Mouse (Mus musculus) spleen, adult 2 months (tissue): Measurements from ENCODE around the gene Slc34a2. TPM values are rescaled to one million over a fixed set of nuclear protein-coding genes. Genes with fewer than 3 reads are reported as not detected.

Source experiments
- DNase-seq, 2 experiments: peaks; one replicate each; pipeline versions ENCODE4 v3.0.0 to v3.0.0-alpha.2; 2012 to 2021; ENCODE audit warnings: low spot score in 2 of 2, low read depth in 1 of 2
- H3K27ac ChIP-seq: fragments of 200-500 bp; 2 replicates; pipeline ENCODE4 v1.5.1; 2012; ENCODE audit warnings: low read length, inconsistent platforms; ENCODE audit not compliant: insufficient read depth
- H3K27me3 ChIP-seq: fragments of 200-500 bp; 2 replicates; pipeline ENCODE4 v1.6.1; 2012; ENCODE audit warnings: mild to moderate bottlenecking, moderate library complexity, low read length, inconsistent platforms; ENCODE audit not compliant: control insufficient read depth, insufficient read depth
- H3K36me3 ChIP-seq: fragments of 200-500 bp; 2 replicates; pipeline ENCODE4 v1.6.1; 2012; ENCODE audit warnings: mild to moderate bottlenecking, low read length, inconsistent platforms; ENCODE audit not compliant: control insufficient read depth, insufficient read depth
- H3K4me1 ChIP-seq: fragments of 200-500 bp; 2 replicates; pipeline ENCODE4 v1.6.1; 2011; ENCODE audit warnings: inconsistent platforms; ENCODE audit not compliant: control insufficient read depth, insufficient read depth, insufficient read length
- H3K4me3 ChIP-seq: fragments of 200-500 bp; 2 replicates; pipeline ENCODE4 v1.5.1; 2011; ENCODE audit warnings: mild to moderate bottlenecking, inconsistent platforms; ENCODE audit not compliant: insufficient read depth, insufficient read length; ENCODE audit errors: extremely low read depth
- CTCF ChIP-seq: fragments of 200-500 bp; IDR thresholded peaks from 2 replicates; pipeline ENCODE4 v1.5.1; 2011; ENCODE audit warnings: mild to moderate bottlenecking, inconsistent platforms; ENCODE audit not compliant: insufficient read depth, insufficient read length, insufficient replicate concordance; ENCODE audit errors: extremely low read depth
- POLR2A ChIP-seq: fragments of 200-500 bp; IDR thresholded peaks from 2 replicates; pipeline ENCODE4 v1.6.1; 2011; ENCODE audit warnings: low read depth, low read length, inconsistent platforms
- WGBS: fragments of 180-500 bp; shearing (Covaris S2); methylation state at CpG from one replicate; pipeline ENCODE4 v1.1.7; 2018; 5-methylcytosine and 5-hydroxymethylcytosine counted together
- polyA plus RNA-seq: library from polyadenylated mRNA; depleted of rRNA; stranded (reverse); fragments of >200 nt; gene quantifications from 2 replicates; pipeline ENCODE4 v1.2.3, GENCODE M21; 2012

Gene Slc34a2
- polyA plus RNA-seq, 1 experiment, result not detected

DNA sequence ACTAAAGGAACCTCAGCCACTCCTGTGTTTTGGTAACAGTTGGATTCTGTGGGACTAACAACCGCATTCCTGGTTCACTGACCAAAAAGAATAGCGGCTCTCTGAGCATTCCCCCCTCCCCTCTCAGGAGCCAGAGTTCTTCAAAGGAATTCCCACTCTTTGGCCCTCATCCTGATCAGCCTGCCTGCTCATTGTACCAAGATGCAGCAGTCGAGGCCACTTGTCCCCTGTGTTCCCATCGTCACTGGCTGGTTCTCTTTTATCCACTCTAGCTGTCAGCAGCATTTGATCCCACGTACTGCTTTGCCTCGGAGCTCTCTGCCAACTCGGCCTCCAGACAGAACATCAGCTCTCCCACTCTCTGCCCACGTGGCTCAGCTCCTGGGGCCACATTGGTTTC lies 41.3 kb upstream of the Slc34a2 start:
- 80% methylated on average over 8 of the region's 8 CpGs for WGBS
- H3K27ac ChIP-seq, result no peak overlapping the region

DNA sequence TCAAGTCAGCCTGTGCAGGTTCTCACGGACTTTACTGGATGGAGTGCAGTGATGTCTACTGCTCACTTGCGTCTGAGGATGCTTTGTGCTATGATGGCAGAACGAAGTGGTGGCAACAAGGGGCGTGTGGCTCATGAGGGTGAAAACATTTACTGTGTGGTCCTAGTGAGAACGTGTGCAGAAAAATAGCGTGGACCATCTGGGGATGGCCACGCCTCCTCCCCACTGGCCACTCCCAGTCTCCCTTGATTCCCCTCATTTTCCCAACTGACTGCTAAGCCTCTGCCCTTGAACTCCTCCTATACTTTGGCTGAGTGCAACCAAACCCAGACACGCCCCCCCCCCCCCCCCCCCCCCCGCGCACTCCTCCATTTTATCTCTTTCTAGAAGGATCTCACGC lies 40.8 kb upstream of the Slc34a2 start:
- Histone ChIP-seq H3K36me3 (no peaks in the 10 kb centered on the region), H3K27ac (no peak overlapping the region), H3K4me3 (no peak overlapping the region), H3K4me1 (no peaks in the 10 kb centered on the region), H3K27me3 (no peaks in the 10 kb centered on the region)
- DNase-seq, result no peak
- WGBS, result 92% methylated on average over 11 of the region's 11 CpGs
- TF ChIP-seq POLR2A (no peak), CTCF (no peak)

More for the DNA sequence above, 41.3 kb upstream of the Slc34a2 start:
- Histone ChIP-seq H3K36me3 (no peaks in the 10 kb centered on the region), H3K4me3 (no peak overlapping the region), H3K27me3 (no peaks in the 10 kb centered on the region), H3K4me1 (no peaks in the 10 kb centered on the region)
- TF ChIP-seq POLR2A (no peak), CTCF (no peak)
- no peak for DNase-seq

DNA sequence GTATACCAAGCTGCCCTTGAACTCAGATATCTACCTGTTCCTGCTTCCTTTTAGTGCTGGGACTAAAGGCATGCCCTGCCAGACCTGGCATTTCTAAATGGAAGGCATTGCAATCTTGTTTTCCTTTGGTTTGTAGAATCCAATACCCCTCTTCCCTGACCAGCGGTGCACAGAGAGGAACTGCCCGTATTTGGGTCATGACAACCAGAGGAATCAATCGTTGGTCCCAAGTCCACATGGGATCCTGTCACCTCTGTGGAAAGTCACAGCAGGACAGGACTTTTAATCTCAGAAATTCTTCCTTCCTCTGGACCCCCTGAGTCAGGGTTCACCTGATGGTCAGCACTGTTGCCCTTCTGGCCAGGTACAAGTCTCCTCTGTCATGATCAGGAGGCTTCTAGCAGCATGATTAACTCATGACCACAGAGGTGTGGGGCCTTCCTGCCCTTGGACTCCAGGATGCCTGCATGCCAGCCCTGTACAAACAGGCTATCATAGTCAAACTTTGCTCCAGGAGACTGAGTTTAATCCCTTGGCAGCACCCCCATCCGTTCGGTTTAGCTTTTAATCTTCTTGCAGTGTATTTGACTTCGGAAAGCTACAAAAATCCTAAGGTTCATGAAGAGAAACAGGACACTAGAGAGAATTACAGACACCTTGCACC lies 39.7 kb upstream of the Slc34a2 start:
- DNase-seq, result no peak
- Histone ChIP-seq H3K4me3 (no peak overlapping the region), H3K27me3 (no peaks in the 10 kb centered on the region), H3K36me3 (no peaks in the 10 kb centered on the region), H3K27ac (no peak overlapping the region), H3K4me1 (no peaks in the 10 kb centered on the region)
- TF ChIP-seq CTCF (no peak), POLR2A (no peak)
- 92% methylated on average over 6 of the region's 6 CpGs for WGBS

DNA sequence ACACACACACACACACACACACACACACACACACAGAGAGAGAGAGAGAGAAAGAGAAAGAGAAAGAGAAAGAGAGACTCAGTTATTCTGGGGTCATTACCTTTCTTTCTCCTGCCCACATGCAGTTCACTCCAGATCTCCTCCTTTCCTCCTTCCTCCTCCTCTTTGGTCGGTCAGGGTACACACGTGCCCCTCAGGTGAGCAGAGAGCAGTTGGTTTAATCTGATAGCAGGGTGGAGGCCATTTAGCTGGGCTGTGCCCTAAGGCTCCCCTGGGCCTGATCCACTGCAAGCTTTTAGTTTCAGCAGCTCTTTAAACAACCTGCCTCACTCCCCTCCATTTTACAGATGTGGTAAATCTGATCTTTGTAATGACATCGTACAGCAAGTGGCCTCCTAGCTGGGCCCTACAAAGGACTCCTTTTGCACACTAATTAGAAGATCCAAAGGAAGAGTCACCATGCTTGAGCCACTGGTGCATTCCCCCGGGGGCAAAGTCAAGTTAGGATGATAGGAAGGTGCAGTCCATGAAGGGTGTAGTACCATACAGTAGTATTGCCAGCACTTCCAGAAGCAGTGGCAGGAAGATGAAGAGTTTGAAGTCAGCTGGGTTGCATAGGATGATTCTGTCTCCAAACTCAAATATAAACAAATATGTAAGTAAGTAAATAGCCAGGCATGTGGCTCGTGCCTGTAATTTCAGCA lies 37.6 kb upstream of the Slc34a2 start:
- 72% methylated on average over 5 of the region's 5 CpGs for WGBS
- H3K36me3 ChIP-seq, result no peaks in the 10 kb centered on the region
- H3K27me3 ChIP-seq, result no peaks in the 10 kb centered on the region
- no peak overlapping the region for H3K27ac ChIP-seq
- no peak for TF ChIP-seq POLR2A
- no peak for TF ChIP-seq CTCF
- no peaks in the 10 kb centered on the region for H3K4me1 ChIP-seq
- H3K4me3 ChIP-seq, result no peak overlapping the region
- no peak for DNase-seq

DNA sequence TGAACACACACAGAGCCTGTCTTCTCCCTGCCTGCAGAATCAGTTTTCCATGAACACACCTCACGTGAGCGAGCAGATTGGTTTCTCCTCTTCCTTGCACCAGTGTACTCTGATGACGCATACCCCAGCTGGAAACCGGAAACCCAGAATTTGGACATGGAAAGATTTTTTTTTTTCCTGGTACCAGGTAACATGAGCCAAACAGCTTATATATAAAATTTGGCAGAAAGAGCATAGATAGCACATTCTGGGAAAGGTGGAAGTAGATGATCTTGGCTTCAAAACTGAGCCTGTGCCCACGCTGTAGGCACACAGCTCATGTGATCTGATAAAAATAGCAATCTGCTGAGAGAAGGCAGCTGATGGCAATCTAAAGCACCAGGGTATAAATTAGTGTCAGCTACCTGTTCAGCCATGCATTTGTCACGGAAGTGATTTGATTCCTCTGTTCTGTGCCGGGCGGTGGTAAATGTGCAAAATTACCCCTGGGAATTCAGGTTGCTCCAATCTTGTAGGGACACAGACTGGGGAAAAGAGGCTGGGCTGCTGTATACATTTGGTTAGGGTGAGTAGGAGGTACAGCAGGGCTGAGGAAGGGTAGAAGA lies 35.2 kb upstream of the Slc34a2 start:
- TF ChIP-seq CTCF (no peak), POLR2A (no peak)
- WGBS, result 88% methylated on average over 8 of the region's 8 CpGs
- no peak for DNase-seq
- H3K4me1 ChIP-seq, result no peaks in the 10 kb centered on the region
- H3K27me3 ChIP-seq, result no peaks in the 10 kb centered on the region
- H3K27ac ChIP-seq, result no peak overlapping the region
- H3K4me3 ChIP-seq, result no peak overlapping the region
- no peaks in the 10 kb centered on the region for H3K36me3 ChIP-seq

DNA sequence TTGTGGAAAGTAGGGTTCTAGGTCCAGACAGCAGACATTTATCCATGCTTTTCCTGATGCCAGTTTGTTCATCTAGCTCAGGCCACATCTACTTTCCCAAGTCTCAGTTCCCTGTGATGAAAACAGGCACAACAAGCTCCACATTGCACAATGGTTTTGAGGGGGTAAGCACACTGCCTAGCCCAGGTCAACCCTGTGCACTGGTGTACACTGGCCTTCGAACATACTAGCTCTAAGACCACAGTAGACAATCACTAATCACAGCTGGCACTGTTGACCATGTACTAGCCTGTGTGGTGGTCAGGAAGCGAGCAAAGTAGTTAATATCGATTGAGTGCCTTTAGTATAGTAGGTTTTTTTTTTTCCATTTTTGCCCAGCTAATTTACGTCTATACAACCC lies 34.4 kb upstream of the Slc34a2 start:
- Histone ChIP-seq H3K4me3 (no peak overlapping the region), H3K36me3 (no peaks in the 10 kb centered on the region), H3K27ac (no peak overlapping the region), H3K4me1 (no peaks in the 10 kb centered on the region), H3K27me3 (no peaks in the 10 kb centered on the region)
- 86% methylated on average over 4 of the region's 4 CpGs for WGBS
- no peak for DNase-seq
- no peak for TF ChIP-seq CTCF
- no peak for TF ChIP-seq POLR2A

DNA sequence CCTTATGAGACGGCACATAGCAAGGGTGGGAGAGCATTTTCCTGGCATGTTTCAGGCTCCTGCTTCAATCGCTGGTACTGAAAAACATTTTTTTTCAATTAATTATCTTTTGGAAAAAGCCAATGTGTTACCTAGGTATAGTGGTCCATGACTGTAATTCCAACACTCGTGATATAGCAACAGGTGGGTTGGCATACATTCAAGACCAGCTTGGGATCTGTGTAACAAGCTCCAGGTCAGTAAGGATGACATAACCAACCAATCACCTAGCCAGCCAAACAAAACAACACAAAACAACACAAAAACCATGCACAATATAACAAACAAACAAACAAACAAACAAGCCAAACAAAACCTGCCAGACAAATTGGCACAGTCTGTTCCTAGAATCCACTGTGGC lies 33.9 kb upstream of the Slc34a2 start:
- DNase-seq, result no peak
- no peak for TF ChIP-seq POLR2A
- TF ChIP-seq CTCF, result no peak
- Histone ChIP-seq H3K36me3 (no peaks in the 10 kb centered on the region), H3K27me3 (no peaks in the 10 kb centered on the region), H3K4me1 (no peaks in the 10 kb centered on the region), H3K4me3 (no peak overlapping the region), H3K27ac (no peak overlapping the region)
- WGBS, result 90% methylated on average over 3 of the region's 3 CpGs
